Mouse (Mus musculus) R1 (cell line): ENCODE measurements around the gene Zdhhc9.

Source experiments
- DNase-seq: peaks from one replicate; pipeline ENCODE4 v3.0.0-alpha.2; 2018; ENCODE audit warnings: low read depth, low spot score

Gene Zdhhc9

DNA sequence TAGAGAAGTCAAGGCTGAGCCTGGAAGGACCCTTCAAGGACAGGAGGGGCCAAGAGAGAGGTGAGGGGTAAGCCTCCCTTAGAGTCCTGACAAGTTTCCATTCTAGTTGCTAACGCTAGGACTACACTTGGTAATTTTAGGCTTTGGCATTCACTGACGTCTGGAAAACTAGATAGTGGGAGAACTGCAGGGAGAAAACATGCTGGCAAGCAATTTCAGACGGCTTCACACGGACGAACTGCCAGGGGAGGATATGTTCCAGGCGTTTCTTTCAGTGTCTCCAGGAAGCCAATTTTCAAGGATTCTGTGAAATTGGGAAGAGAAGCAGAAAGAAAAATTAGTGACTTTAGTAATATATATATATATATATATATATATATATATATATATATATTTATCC, 26.8 kb downstream of the Zdhhc9 start:
- DNase-seq, result no peak

DNA sequence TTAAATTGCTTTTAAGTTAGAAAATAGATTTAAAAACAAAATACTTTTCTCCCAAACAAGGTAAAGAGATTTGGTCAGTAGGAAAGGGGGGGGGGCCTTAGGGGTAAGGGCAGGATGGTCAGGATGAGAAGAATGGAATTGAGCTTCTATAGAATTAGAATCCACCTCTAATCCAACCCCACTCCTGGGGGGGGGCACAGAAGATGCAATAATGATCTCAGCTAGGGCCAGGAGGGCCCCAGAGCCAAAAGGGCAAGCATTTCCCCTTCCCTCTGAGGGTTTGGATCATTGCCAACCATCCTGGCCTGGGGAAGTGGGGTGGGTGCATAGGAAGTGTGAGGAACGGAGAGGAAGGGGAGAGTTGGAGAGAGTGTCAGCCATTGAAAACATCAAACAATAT, 38.3 kb downstream of the Zdhhc9 start:
- no peak for DNase-seq

DNA sequence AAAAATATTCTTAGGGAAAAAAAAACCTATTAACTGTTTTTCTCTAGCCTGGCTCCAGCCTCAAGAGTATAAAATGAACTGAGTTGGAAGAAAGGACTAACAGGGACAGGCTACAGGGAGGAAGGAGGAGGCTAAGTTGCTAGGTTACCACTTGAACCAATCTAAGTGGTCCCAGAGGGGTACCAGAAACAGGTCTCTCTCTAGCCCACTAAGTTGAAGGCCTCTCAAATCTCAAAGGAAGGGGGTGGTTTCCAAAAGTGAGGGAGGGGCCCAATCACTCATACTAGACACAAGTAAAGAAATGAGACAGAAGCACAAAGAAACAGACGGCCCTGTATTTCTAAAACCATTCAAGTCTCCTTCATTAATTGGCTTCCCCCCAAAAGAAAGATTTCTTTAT, 38.8 kb downstream of the Zdhhc9 start:
- DNase-seq, result no peak

DNA sequence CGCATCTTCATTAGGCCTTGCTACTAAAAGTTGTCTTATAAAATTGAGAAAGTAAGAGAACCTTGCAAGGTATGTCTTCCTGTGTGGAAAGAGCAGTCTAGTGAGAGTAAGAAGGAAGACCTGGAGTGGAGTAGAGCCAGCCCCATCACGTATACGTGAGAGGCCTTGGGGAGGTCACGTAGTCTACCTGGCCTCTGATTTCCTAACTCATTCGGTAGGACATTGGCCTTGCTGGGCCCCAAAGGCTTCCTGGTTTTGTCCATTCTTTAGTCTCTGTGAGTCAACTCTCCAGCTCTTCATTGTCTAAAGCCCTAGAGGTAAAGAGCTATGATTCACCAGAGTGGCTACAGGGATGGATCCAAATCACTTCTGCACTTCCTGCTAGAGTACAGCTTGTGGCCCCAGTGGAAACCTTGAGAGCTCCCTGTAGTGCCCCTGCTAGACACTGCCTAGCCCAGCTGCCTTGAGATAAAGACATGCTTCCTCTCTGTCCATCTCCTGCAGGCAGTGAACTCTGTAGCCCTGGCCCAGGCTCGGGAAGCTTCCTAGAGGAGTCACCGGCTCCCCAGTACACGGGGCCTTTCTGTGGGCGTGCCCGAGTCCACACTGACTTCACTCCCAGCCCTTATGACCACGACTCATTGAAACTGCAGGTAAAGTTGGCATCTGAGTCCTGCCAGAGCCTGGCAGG, 50.3 kb downstream of the Zdhhc9 start:
- no peak for DNase-seq

DNA sequence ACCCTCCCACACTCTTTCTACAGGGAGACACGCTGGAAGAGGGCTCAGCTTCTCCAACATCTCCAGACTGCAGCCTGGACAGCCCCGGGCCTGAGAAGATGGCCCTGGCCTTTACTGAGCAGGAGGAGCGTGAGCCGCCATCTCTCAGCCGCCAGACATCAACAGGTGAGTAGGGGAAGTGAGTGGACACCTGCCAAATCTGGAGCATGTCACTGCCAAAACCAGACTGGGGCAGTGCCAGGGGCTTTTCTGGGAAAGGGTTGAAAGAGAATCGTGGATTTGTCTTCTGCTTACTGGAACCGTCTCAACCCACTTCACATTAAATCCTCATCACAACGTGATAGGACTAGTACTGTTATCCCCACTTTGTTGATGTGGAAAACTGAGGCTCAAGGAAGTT, 51.3 kb downstream of the Zdhhc9 start:
- no peak for DNase-seq

DNA sequence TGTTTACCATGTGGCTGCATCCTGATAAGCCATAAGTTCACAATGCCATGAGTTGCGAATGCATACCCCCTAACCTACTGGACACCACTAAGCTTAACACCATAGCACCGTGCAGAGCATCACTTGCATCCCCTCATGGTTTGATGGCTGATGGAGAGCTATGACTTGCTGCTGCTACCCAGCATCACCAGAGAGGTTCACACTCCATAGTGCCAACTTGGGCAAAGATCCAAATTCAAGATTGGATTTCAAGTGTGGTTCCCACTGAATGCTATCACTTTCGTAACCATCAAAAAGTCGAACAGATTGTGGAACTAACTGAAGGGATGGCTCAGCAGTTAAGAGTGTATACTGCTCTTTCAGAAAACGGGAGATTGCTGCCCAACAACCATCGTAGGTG, 53.2 kb downstream of the Zdhhc9 start:
- DNase-seq, result no peak

DNA sequence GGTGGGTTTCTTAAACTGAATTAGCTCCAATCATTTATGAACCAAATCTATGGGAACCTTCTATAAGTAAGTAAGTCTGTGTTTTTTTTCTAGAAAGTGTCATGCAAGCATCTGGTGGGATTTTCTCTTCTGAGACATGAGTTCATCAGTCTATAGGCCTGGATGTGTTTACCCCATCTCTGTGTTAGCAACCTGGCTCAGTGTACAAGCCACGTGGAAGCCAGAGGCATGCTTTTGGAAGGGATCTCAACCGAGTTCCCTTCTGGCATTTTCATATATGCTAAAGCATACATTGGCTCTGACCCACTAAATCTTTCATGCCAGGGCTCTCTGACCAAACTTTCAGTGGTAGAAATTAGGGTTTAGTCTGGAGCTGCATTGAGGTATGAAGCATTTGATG, 54.7 kb downstream of the Zdhhc9 start:
- no peak for DNase-seq

DNA sequence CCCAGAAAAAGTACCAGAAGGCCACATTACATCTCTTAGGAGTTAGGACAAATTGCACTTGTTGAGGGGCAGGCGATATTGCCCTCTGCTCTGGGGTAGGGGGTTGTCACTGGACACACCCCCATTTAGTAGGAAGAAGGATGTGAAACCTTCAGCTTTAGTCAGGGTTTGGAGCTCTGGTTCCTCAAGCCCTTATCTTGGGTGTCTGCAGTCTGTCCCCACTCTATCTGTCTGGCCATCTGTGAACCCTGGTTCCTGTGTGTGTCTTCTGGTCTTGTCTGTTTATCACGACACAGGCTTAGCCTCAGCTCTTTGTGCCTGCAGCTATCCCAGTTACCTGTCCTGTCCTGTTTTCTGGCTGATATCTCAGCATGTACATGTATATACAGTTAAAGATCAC, 55.3 kb downstream of the Zdhhc9 start:
- no peak for DNase-seq

DNA sequence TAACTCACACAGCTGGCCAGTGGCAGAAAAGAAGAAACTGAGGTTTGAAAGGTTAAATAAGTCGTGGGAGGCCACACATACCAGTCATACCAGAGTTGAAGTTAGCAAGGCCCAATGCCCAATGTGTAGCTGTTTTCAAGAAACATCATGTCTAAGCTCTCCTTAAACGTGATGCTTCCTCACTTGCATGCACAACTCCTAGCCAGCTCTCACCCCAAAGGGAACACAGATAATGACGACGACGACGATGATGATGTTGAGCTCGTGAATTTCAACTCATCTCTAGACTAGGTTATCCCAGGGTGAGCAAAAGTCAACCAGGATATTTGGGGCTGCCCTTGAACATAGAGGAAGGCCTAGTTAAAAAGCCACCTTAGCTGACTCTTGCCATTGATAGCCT, 56.6 kb downstream of the Zdhhc9 start:
- no peak for DNase-seq

DNA sequence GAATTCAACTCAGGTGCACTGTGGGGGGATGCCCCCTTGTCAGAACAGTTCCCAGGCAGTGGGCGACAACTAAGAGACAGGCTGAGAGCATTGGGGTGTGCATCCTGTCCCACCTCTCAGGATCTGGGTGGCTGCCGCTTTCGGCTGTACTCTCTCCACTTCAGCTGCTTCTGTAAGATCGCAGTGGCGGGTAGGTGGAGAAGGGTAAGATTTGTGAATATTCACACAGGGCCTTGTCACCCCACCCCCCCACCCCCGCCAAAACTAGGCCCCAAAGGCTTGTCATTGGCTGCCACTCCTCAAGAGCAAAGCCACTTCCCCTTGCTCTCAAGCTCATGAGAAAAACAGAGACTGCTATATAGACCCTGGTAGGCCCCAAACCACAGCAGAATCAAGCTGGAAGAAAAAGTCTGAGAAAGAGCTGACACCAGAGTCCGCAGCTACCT, 60.9 kb downstream of the Zdhhc9 start:
- no peak for DNase-seq

DNA sequence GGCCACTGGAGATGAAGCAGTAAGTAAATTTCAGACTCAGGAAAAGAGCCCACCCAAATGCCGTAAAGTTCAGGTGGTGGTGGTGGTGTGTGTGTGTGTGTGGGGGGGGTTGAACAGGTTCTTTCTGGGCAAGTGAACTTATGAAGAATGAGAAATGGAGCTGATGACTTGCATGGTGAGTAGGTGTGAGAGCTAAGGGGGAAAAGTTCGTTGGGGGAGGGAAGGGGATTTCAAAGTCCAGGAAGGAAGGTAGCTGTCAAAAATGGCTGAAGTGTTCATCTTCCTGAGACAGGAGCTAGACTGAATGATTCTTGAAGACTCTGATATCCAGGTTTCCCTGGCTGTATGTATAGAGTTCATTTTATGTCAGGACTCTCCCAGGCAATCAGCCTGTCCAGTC, 61.5 kb downstream of the Zdhhc9 start:
- DNase-seq, result no peak

DNA sequence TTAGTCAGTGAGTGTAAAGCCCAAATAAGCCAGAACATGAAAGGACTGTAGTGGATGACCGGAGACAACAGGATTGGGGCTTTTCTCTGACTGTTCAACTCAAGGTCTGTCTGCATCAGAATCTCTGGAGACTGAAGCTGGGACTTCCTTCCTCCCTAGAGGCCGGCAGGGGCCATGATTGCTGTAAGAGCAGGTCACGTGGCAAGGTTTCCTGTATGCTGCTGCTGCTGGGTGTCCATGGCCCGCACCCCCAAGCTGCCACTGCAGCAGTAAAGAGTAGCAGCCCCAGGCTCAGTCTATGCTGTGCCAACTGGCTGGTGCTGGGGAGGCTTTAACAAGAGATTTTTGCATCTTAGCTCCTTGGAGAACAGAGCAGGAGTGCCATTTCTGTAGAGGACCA, 62.4 kb downstream of the Zdhhc9 start, which contains the start of gene Sash3:
Gene Sash3, plus strand, starts transcription at position 175 of the 400 bp plus-strand sequence.
- DNase-seq, result no peak

DNA sequence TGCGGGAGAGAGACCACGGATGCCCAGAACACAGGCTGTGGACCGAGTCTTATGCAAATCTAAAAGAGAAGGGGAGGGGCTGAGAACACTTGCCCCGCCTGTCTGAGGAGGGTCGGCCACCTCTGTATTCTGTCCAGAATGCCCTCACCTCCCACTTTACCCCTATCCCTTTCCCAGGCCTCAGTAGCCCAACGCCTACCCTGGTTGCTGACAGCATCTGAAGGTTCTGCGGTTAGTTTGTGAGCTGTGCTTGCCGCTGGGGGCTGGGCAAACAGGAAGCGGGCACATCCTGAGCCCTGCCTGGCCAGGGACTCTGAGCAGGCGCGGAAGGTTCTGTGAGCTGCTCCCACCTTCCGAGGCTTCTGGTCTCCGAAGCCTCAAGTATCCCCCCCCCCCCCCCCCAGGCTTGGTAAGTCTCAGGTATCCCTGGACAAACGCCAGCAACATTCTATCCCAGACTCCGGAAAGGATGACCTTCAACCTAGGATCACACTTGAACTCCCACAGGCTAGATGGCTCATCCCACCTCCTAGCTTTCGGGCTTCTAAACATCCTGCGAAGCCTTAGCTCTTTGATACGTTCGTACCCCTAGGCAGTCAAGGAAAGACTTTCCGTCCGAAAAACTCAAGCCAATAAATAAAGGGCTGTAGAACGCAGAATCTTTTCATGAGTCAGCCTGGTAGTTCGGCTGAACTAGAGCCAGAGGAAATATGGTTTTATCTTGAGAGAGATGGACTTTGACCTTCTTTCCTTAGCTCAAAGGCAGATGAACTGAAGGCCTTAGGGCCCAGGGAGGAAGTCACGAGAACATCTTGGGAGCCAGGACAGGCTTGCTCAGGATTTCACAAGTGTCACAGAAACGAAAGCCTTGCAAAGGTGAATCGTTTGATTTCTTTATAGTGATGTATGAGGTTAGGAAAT, 65.0 kb downstream of the Zdhhc9 start:
- DNase-seq, result no peak

DNA sequence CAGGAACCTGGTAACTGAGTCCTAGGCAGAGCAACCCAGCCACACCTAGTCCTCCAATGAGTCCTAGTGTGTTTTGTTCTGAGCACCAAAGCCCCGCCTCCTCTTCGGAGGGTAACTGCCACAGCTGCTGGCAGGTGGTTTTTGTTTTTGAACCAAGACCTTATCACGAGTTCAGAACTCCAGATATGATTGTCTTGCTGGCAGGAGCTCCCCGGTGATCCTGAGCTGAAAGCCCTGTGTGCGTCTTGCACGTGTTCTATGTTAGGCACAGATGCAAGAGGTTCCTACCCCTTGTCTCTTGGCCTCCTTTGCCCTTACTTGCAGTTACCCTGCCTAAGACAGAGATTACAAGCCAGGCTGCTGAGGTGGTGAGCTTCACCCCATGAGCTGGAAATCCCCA, 67.2 kb downstream of the Zdhhc9 start:
- peak; percentile 4 for DNase-seq

DNA sequence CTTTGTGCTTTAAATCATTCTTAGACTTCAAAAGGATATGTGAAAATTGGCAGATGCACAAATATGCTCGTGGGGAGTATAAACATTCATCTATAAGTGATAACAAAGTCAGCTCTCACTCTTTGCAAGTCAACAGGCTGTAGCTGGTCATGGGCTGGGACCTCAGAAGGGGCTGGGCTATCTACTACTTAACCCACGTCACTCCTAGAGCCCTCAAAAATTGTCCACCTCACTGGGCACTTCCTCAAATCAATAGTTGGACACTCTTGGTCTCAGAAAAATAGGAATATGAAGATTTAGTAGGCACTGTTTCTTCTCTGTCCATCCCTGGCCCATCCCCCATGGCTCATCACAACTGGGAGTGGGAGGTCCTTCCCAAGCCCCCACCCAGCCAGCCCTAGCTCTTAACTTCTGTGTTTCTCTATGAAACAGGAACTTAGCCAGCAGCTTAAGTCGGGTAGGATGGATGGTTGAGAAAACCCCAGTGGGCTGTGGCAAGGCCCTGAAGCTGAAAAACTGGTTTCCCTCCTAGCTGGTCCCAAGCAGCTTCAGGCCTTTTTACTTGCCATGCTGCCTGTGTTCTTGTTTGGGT, 68.3 kb downstream of the Zdhhc9 start:
- DNase-seq, result no peak

DNA sequence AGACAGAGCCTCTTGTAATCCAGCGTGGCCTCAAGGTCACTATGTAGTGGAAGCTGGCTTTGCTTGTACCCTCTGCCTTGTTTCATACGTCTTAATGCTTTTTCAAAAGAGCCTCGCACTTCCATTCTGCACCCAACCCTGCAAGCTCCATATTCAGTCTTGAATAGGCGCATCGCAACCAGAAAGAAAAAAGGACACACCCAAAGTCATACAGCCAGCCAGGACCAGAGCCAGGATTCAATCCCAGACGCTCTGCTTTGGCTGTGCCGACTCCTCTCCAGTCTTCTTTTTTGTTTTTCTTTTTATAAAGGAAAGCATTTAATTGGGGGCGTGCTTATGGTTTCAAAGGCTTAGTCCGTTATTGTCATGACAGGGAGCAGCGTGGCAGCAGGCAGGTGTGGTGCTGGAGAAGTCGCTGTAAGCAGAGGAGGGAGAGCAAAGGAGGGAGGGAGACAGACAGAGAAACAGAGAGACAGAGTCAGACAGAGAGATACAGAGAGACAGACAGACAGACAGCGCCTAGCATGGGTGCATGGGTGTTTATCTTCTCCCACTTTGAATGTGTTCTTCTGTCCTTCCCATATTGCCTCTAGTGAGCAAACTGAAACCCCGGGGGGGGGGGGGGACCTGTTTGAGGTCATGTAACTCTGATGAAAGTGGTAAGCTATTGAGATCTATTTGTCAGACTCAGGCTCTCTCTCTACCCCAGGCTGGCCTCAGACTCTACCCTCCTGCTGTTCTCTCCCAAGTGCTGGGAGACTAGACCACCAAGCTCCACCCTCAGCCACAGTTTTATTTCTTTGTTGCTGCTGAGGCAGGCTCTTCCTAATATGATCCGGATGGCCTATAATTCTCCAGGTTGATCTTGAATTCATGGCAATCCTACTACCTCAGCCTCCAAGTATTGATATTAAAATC, 69.1 kb downstream of the Zdhhc9 start:
- DNase-seq, result peak; percentile 5

DNA sequence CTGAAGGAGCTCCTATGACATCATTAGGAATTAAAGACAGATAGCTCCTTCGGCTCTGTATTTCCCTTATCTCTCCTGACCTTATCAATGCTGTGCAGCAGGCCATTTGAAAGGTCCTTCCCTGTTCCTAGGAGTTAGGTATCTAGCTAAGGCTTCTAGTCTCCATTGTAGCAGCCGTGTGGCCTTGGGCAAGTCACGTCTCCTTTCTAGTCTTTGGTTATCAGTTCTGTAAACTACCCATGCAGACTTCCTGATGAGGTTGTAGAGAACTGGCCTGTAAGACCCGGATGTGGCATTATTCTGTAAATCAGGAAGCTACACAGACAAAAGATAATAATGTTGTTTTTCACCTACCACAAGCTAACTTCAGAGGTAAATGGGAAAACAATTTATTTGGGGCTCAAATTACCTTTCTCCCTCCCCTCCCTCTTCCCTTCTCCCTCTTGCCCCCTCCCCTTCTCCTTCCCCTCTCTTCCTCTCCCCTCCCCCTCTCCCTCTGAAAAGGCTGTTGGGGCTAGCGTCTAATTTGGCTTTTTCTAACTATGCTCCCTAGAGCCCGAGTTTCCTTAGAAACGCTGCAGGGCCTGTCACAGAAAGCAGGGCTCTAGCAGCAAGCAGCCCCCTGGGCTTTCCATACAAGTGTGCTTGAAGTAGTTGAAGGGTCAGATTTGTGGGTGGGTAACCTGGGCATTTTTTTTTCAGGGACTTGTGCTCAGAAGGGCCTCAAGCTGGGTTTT, 70.0 kb downstream of the Zdhhc9 start:
- DNase-seq, result peak; percentile 8

DNA sequence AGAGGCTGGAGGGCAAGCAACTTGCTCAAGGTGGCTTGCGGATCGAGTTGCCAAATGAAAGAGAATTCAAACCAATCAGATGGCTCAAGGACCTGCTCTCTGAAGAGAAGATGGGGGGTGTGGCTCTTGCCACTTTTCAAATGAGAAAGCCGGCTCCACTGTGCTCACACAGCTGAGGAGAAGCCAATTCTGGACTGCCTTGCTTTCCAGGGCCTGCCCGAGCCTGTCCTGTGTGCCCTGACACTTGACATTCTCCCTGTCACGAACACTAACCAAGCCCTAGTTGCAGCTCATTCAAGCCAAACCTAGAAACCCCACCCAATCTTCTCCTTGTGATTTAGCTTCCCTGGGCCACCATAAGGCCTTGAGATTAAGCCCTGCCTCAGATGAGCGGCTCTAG, 70.7 kb downstream of the Zdhhc9 start:
- no peak for DNase-seq

DNA sequence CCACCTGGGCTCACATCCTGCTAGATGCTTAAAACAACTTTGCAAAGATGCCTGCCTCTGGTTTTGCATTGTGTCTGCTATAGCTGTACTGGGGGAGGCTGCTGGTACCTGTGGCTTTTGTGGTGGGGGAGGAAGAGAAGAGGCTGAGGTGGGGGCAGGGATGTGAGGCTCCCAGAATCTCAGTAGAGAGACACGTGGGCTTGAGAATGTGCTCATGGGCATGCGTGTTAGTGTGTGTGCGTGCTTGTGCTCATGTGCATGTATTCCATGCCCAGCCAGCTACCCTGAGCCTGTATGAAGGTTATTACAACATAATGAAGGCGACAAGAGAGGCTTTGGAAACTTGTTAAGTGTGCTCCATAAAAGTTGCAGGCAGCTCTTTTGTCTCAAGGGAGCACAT, 71.7 kb downstream of the Zdhhc9 start:
- no peak for DNase-seq

DNA sequence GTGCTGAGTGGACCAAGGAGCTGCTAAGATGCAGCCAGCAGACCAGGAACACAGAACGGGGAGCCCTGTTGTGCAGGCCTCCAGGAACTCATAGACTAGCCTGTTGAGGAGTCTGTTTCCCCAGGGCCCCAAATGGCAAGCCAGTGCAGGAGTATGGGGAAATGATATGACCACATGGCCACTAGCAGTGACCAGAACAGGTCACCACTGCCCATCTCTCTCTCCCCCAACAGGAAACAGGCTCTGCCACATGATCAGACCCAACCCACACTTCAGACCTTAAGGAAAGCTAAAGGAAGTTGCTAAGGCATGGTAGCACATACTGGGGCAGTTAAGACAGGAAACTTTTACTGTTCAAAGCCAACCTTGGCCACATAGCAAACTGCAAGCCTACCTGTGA, 79.5 kb downstream of the Zdhhc9 start:
- DNase-seq, result no peak
